Mouse (Mus musculus) frontal cortex, adult 2 months (tissue): ENCODE data around the gene Krt17. TPM values are rescaled to one million over a fixed set of nuclear protein-coding genes. Genes with fewer than 3 reads are reported as not detected.
"Not testable (repeated sequence)": the region's sequence is repeated elsewhere in the genome, so short reads cannot be mapped to it uniquely, and the experiment has no call there.

Source experiments
- DNase-seq, 2 experiments: peaks; one replicate each; pipeline ENCODE4 v3.0.0; 2022; ENCODE audit warnings: low spot score in 1 of 2; ENCODE audit errors: extremely low spot score in 1 of 2
- polyA plus RNA-seq: library from polyadenylated mRNA; depleted of rRNA; stranded (reverse); fragments of >200 nt; gene quantifications from 2 replicates; pipeline ENCODE4 v1.2.3, GENCODE M21; 2012; rRNA removed

The Krt17 gene
- 0.23 and 0.28 TPM in 2 replicates for polyA plus RNA-seq

GRCm38 (mm10) chr11:100260514-100261234 lies at the start of gene Krt17:
Gene Krt17, minus strand, starts transcription at chr11:100261029.
- no peak for DNase-seq

- not testable (repeated sequence) for DNase-seq
Measured at GRCm38 (mm10) chr11:100308672-100309071, 47.8 kb upstream of the Krt17 start.

GRCm38 (mm10) chr11:100307900-100308299 lies 47.1 kb upstream of the Krt17 start:
- DNase-seq: no peak

- no peak for DNase-seq
Measured at GRCm38 (mm10) chr11:100301292-100301691, 40.5 kb upstream of the Krt17 start.

- peak in 1 of 2 experiments; percentile 72 for DNase-seq
Measured at GRCm38 (mm10) chr11:100300293-100300692, 39.5 kb upstream of the Krt17 start.

- DNase-seq: peak; percentile 49 to 94
Measured at GRCm38 (mm10) chr11:100298274-100299036, 37.6 kb upstream of the Krt17 start.

- no peak for DNase-seq
Measured at GRCm38 (mm10) chr11:100297801-100298200, 37.0 kb upstream of the Krt17 start.

- peak in 1 of 2 experiments; percentile 90 for DNase-seq
Measured at GRCm38 (mm10) chr11:100295308-100295707, 34.5 kb upstream of the Krt17 start.

GRCm38 (mm10) chr11:100292884-100293283 lies 32.1 kb upstream of the Krt17 start:
- no peak for DNase-seq

GRCm38 (mm10) chr11:100290235-100290634 lies 29.4 kb upstream of the Krt17 start:
- no peak for DNase-seq

GRCm38 (mm10) chr11:100288942-100289341 lies 28.1 kb upstream of the Krt17 start:
- no peak for DNase-seq

- DNase-seq: no peak
Measured at GRCm38 (mm10) chr11:100287024-100287423, 26.2 kb upstream of the Krt17 start.

- DNase-seq: no peak
Measured at GRCm38 (mm10) chr11:100284988-100285387, 24.2 kb upstream of the Krt17 start.

- peak in 1 of 2 experiments; percentile 78 for DNase-seq
Measured at GRCm38 (mm10) chr11:100282549-100282948, 21.7 kb upstream of the Krt17 start.

GRCm38 (mm10) chr11:100281596-100282544 lies 21.0 kb upstream of the Krt17 start:
- peak; percentile 41 to 97 for DNase-seq

- DNase-seq: no peak
Measured at GRCm38 (mm10) chr11:100278759-100279158, 17.9 kb upstream of the Krt17 start.

GRCm38 (mm10) chr11:100277726-100278480 lies 17.1 kb upstream of the Krt17 start:
- no peak for DNase-seq

- DNase-seq: no peak
Measured at GRCm38 (mm10) chr11:100275466-100275865, 14.6 kb upstream of the Krt17 start.

- no peak for DNase-seq
Measured at GRCm38 (mm10) chr11:100274719-100275118, 13.9 kb upstream of the Krt17 start.

GRCm38 (mm10) chr11:100271878-100272277 lies 11.0 kb upstream of the Krt17 start:
- DNase-seq: no peak
